Mouse (Mus musculus) embryo, embryonic 9.5 days (tissue): Measurements from ENCODE around the gene Sowaha.

Source experiments
- DNase-seq: peaks from one replicate; pipeline ENCODE4 v3.0.0-alpha.2; 2017; ENCODE audit errors: extremely low spot score

Sowaha gene

GRCm38 (mm10) chr11:53472709-53473108, 7.4 kb downstream of the Sowaha start:
- DNase-seq = no peak

DNA sequence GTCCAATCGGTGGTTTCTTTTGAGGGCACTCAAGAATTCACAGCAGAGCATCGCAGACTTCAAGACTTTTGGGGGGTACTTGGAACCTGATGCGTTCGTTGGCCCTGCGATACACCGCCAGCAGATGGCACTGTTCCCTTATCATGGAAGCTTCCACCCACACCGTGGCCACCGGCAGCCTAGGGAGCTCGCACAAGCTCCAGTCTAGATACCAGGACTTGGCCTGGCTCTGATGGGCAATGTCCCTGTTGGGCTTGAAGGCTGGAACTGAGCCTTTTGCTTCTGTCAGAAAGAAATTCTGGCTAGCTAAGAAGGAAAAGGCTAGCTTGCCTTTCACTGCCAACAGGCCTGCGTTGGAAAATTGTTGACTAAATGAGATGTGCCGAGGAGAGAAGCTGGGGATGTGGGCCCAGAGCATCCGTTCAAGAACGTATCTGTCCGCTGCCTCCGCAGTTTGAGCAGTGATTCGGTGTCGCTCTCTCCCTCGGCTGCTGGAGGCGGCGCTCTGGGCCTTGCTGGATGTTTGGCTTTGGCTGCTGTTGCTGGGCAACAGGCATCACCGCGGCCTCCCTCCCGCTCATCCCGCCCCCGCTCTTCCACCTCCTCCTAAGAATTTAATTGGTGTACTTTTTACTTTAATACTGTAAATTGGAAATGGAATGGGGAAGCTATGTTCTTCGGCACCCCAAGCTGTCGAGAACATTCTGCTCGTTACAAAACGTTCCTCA, 9.9 kb downstream of the Sowaha start, which contains the start of gene Gm9837:
Gm9837 (minus strand) TSS at position 512 of the 728 bp plus-strand sequence.
- peak; percentile 88 for DNase-seq

- peak; percentile 39 for DNase-seq
These were observed 10.6 kb downstream of the Sowaha start for GRCm38 (mm10) chr11:53469294-53469967.

DNA sequence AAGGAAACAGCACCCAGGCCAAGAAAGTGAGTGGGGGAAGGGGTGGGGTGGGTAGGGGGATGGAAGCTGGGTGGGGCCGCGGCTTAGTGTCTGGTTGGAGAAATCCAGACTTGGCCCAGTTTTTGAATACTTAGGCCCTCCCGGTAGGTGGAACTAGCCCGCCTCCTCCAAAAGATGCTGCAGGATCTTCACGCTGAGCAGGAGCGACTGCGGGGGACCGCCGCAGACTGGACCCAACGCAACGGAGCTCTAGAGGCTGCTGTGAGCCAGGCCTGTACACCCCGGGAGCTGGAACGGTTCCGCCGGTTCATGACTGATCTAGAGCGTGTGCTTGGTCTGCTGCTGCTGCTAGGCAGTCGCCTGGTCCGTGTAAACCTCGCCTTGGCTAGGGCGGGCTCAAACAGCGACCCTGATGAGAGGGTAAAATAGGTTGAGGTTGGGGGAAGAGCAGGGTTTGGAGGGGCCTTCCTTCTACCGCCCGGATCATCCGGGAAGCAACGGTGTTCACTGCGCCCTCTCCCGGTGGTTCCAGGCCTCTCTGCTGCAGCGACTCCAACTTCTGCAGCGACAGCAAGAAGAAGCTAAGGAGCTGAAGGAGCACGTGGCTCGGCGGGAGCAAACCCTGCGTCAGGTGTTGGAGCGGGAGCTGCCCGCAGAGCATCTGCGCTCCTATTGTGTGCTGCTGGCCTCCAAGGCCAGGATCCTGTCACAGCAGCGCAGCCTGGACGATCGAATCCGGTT, 13.7 kb downstream of the Sowaha start:
- peak; percentile 85 for DNase-seq

- DNase-seq = peak; percentile 52
These were observed 16.3 kb downstream of the Sowaha start for GRCm38 (mm10) chr11:53463551-53464424.

- DNase-seq = no peak
These were observed 18.3 kb downstream of the Sowaha start for GRCm38 (mm10) chr11:53461727-53462126.

DNA sequence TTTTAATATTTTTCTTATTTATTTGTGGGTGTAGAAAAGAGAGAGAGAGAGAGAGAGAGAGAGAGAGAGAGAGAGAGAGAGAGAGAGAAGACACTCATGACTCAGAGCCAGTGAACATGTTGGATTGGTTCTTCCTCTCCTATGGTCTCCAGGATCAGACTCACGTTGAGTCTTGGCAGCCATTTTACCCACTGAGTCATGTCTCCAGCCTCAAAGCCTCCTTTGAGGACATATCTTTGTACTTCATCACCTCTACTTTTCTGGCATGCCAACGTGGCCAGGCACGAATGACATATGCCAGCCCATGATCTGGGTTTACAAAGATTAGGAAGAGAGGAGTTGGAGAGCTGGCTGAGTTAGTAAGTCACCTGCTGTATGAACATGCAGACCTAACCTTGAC, 19.9 kb downstream of the Sowaha start:
- DNase-seq = no peak

GRCm38 (mm10) chr11:53458996-53459395, 21.1 kb downstream of the Sowaha start:
- DNase-seq = no peak

DNA sequence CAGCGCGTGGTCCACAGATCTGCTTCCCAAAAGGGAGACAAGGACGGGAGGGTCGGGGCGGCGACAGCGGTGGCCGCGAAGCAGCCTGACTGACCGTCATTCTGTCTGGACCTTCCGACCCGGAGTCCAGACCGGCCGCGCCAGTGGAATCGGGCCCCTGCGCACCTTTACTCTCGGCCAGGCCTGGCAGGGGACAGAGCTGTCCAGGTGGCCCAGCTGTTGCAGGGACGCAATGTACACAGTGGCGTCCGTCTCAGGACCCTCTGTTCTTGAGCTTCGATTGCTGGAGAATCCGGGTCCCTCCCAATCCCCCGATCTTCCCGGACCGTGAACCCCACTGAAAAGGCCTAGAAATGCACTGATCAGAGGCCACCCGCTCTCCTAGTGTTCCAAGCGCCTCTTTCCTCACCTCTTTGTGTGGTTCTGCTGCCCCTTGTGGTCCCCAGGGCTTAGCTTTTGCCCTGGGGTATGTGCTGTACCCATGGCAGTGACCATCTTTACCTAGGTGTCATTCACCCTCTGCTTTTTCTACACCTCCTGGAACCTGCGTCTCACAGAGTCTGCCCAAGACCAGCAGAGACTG, 22.6 kb downstream of the Sowaha start:
- DNase-seq = no peak

DNA sequence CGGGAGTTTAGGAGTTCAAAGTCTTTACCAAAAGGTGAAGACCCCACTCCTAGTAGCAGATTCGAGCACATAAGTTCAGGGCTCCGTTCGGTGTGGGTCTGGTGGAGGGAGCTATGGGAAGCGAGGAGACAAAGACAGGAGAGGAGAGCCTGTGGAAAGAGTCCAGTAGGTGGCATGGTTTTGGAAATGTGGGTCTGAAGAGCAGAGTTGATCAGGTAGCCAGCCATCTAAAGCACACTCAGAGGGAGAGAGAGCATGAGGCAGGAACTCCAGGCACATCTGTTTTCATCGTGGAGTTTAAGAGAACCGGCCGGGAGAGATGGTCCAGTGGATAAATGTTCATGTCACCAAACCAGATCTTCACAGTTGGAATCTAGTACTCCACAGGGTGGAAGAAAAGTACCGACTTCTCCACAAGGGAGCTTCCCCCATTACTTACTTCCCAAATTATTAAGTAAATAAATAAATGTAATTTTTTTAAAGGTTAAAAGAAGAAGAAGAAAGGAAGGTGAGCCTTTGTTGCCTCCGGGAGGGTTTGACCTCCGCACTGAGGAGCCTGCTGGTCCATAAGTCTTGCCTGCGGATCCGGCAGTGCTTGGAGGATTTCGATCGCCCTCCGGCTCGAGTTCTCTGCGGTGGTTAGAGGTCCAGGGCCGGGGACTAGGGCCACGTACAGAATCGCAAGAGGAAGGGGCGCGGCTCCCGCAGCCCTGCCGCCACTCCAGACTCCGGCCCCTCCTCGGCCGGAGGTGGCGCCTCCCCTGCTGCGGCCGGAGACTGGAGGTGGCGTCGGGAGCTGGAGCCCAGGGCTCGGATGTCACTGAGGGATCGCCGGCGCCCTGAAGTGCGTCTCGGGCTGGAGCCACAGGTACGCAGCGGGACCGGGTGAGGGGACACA, 23.4 kb downstream of the Sowaha start, which contains the start of the genes Gm10447 and Shroom1:
Gm10447 (minus strand) TSS at position 637 of the 898 bp plus-strand sequence.
Shroom1 (plus strand) TSS at position 732 of the 898 bp plus-strand sequence.
- DNase-seq = peak; percentile 68

- DNase-seq = no peak
These were observed 27.0 kb downstream of the Sowaha start for GRCm38 (mm10) chr11:53453031-53453430.

- DNase-seq = no peak
These were observed 27.7 kb downstream of the Sowaha start for GRCm38 (mm10) chr11:53452396-53452795.

DNA sequence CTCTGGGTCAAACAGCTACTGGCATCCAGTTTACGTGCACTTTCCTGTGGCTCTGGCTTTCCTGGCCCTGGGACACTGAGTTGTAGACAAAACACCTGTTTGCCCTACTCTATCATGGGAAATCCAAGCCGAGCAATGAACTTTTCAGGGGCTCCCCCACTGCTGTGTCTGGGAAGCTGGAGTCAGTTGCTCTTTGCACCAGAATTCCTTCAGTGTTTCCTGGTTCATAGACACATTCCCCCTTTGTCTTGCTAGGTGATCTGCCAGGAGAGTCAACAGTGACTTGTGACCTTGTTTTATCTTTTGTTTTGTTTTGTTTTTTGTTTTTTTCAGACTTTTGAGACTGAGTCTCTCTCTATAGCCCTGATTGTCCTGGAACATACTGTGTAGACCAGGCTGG, 28.7 kb downstream of the Sowaha start:
- no peak for DNase-seq

GRCm38 (mm10) chr11:53450070-53450705, 29.9 kb downstream of the Sowaha start:
- DNase-seq = no peak

GRCm38 (mm10) chr11:53448529-53448928, 31.5 kb downstream of the Sowaha start:
- no peak for DNase-seq

DNA sequence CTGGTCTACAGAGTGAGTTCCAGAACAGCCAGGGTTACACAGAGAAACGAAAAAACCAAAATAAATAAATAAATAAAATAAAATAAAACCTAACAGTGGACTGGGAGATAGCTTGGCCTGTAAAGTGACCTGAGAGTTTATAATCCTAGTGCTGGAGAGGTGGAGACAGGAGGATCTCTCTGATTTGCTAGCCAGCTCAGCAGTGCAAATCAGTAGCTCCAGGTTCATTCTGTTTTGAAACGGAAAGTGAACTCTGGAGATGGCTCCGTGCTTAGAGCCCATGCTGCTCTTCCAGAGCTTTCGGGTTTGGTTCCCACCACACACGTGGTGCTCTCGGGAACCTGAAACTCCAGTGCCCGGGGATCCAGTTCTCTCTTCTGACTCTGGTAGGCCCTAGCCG, 32.1 kb downstream of the Sowaha start:
- DNase-seq = no peak

GRCm38 (mm10) chr11:53446183-53446582, 33.9 kb downstream of the Sowaha start:
- no peak for DNase-seq

- DNase-seq = no peak
These were observed 34.5 kb downstream of the Sowaha start for GRCm38 (mm10) chr11:53445562-53445961.

DNA sequence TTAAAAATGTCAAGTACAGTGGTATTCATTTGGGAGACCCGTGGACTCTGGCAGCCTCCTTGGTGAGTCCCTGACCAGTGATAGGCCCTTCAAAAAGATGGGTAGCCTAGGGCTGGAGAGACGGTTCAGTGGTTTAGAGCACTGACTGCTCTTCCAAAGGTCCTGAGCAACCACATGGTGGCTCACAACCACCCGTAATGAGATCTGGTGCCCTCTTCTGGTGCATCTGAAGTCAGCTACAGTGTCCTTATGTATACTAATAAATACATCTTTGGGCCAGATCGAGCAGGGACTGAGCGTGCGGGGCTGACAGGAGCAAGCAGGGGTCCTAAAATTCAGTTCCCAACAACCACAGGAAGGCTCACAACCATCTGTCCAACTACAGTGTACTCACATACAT, 36.2 kb downstream of the Sowaha start:
- DNase-seq = no peak
